Mouse (Mus musculus): ENCODE measurements around the gene Taf1c.

The Taf1c gene

DNA sequence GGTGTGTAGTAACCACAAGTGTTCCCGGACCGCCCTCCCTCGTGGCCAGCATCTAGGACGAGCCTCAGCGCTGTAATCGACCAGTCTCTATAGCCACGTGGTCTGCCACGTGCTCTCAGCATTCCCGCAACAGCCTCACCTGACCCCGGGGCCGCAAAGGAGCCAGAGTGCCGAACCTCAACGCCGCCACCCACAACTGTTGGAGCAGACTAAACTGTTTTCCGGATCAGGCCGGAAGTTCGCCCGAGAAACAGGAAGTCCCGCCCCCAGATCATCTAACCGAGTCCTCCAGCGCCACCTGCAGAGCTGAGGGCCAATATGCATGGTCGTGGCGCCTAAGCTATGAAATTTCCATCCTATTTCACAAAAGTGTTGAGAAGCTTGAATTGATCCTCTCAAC lies at the start of gene Taf1c:
TSS of gene Taf1c (minus strand) at position 227 of the 400 bp plus-strand sequence.
- DNase-seq = peak; percentile 93

GRCm38 (mm10) chr8:119651324-119651723 lies 46.3 kb upstream of the Taf1c start:
- DNase-seq = no peak

DNA sequence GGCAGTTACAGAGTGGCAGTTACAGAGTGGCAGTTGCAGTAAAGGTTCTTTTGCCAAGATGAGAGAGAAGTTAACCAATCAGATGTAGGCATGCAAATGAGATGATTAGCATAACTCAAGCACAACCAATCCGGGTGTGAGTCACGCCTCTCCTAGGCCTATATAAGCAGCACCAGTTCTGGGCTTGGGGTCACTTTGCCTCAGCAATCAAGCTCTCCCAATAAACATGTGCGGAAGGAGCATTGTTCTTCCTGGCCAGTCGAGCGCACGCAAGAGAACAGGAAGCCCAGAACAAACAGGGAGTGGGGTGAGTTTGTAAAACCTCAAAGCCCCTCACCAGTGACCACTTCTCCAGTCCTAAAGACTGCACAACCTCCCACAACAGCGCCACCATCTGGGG lies 41.8 kb upstream of the Taf1c start:
- DNase-seq = no peak

DNA sequence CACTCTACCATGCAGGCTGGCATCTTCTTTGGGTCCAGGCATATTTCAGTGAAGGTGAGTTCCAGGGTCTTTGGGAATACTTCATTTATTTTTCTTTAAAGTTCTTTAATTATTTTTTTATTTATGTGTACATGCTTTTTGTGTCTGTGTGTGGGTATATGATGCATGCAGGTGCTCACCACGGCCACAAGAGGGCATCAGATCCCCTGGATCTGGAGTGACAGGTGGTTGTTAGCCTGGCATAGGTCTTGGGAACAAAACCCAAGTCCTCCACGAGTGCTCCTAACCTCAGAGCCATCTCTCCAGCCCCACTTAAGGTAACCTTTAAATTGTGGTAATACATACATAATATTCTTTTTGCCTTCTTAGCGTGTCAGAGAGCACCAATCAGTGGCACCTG lies 41.2 kb upstream of the Taf1c start:
- DNase-seq = no peak

DNA sequence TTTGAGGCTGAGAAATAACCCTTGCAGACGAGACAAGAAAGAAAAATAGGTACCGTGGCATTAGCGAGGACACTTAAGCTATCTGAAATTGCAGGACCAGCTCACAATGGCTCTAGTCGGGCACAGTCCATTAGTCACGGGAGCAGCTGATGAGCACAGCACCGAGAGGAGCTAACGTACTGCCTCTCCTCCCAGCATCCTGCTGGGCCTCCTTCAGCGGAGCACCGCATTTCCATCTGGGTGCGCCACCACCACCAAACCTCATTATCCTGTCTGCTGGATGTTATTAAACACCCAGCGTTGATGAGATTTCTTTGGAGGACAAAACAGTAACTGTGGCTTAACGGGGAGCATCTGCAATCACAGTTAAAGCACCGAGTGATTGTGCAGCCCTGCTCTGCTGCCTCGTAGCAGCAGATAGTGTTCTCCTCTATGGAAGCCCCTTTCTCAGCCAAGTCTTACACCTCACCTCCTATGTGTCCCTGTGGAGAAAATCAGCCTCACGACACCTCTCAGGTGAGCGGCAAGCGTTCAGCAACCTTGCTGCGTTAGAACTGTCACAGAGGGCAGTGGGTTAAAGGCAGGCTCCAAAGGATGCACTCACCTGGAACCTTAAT lies 40.1 kb upstream of the Taf1c start:
- DNase-seq = no peak

DNA sequence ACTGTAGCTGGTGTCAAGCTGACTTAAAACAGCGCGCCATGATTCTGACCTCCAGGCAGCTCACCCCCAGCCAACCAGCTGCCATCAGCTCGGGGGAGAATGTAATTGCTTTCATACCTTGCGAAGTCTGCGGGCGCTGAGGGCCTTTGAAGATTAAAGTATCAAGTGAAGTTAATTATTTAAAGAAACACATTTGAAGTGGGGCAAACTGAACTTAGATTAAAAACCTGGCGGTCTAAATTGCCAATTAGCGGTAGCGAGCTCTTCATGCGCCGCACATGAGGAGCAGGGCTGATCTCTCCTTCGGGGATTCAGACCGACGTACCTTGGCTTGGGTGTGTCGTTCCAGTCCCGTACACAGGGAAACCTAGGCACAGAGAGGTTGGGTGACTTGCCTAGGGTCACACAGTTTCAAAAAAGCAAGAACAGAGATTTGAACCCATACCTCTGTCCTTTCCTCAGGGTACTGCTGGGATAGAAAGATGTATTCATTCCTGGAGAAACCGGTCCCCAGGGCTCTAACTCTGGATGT lies 39.5 kb upstream of the Taf1c start:
- no peak for DNase-seq

DNA sequence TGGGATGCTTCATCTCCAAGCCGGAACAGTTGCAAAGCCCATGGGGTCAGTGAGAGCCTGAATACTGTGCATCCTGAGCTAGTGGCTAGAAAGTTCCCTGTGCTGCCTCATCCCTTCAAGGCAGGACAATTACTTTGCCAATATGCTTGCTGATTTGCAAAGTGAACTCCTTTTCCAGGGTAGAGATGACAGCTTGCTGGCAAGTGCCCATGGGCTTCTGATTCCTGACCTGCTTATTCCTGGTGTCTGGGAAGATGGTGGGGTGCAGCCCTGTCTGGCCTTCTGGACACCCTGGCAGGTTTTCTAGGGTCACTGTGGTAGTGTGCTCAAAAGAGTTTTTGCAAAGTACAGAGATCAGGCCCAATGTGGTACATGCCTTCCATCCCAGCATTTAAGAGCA lies 37.9 kb upstream of the Taf1c start:
- DNase-seq = no peak

DNA sequence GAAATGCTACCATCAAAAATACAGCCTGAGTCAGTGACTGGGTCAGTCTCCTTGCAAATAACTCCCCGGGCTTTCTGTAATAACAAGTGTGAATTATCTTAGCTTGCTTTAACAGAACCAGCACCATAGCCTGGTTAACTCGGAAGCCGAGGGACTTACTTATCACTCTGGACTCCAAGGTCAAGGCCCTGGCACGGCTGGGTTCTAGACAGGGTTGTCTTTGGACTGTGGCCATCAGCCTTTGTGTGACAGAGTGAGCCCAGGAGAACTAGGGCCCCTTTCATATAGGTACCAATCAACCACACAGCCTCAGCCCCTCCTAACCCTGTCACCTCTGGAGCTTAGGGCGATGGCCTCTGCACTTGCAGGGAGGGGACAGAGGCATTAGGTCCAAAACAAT lies 36.0 kb upstream of the Taf1c start:
- DNase-seq = no peak

DNA sequence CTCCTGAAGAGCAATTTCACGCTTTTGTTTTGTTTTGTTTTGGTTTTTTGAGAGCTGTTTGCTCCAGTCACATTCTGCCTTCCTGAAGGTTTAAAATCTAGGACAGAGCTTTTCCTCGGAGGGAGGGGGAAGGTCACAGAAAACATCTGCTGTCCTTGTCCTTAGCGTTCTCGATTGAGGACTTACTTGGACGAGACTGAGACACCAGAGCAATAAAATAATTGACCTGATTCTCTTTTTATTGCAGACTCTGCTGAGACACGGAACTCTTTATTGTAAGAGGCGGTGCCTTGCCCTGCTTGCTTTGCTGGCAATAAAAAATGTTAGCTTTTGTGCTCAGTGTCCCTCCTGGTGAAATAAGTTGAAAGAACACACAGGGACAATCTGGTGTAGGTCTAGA lies 34.8 kb upstream of the Taf1c start:
- DNase-seq = no peak

- DNase-seq = no peak
These were observed 33.2 kb upstream of the Taf1c start for GRCm38 (mm10) chr8:119638261-119638660.

DNA sequence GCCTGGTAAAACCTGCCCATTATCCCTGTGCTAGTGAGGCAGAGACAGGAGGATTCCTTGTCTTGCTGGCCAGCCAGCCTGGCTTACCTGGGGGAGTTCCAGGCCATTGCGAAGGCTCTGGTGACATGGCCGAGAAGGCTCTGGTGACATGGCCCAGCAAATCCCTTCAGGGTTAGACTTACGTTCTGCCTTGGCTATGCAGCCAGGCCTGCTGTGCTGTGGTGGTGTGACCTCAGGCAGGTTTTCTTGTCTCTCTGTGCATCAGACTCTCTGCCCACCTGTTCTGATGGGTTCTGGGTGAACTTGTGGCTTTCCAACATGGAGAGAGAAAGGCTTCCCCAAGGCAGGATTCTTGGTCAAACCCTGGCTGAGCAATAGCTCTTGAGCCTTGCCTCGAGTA lies 32.4 kb upstream of the Taf1c start:
- DNase-seq = no peak

DNA sequence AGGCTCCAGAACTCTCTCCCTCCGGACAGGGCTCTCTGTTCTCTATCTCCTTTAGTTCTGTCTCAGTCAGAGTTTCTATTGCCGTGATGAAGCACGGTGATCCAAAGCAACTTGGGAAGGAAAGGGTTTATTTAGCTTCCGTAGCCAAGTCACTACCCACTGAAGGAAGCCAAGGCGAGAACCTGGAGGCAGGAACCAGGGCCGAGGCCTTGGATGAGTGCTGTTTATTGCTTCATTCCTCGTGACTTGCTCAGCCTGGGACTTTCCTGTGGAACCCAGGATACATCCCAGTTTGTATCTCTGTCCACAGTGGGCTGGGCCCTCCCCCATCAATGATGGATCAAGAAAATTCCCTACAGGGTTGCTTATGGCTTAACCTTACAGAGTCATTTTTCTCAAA lies 31.7 kb upstream of the Taf1c start:
- DNase-seq = no peak

GRCm38 (mm10) chr8:119635958-119636357 lies 30.9 kb upstream of the Taf1c start:
- DNase-seq = no peak

GRCm38 (mm10) chr8:119635378-119635777 lies 30.4 kb upstream of the Taf1c start, which contains the start of gene Kcng4:
TSS of gene Kcng4 (minus strand) at chr8:119635680.
- DNase-seq = no peak

GRCm38 (mm10) chr8:119634616-119635336 lies 29.8 kb upstream of the Taf1c start:
- DNase-seq = no peak

GRCm38 (mm10) chr8:119632909-119633308 lies 27.9 kb upstream of the Taf1c start:
- no peak for DNase-seq

DNA sequence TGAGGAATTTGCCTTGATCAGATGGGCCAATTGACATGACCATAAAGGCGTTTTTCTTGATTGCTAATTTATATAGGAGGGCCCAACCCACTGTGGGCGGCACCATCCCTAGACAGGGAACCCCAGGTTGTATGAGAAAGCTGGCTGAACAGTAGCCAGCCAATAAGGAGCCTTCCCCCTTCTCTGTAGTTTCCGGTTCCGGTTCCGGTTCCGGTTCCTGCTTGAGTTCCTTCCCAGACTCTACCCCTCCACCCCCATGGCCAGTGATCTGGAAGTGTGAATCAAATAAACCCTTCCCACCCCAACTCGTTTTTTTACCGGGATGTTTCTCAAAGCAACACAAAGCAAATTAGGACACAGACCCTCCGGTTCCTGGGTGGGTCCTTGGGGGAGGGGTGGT lies 27.2 kb upstream of the Taf1c start:
- DNase-seq = no peak

- DNase-seq = no peak
These were observed 25.8 kb upstream of the Taf1c start for GRCm38 (mm10) chr8:119630841-119631240.

GRCm38 (mm10) chr8:119627613-119628359 lies 22.8 kb upstream of the Taf1c start:
- no peak for DNase-seq

- DNase-seq = no peak
These were observed 22.2 kb upstream of the Taf1c start for GRCm38 (mm10) chr8:119627199-119627598.

DNA sequence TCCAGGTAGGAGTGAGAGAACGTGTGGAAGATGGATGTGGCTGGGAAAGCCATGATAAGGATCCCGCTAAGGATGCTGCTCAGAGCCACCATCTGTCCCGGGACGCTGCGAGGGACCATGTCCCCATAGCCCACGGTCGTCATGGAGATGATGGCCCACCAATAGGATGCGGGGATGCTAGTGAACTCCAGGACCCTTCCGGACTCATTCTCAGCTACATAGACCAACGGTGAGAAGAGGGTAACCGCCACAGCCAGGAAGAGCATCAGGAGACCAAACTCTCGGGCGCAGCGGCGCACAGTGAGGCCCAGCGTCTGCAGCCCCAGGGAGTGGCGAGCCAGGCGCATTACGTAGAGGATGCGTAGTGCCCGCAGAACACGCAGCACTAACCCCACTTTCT lies 20.8 kb upstream of the Taf1c start:
- DNase-seq = no peak

DNA sequence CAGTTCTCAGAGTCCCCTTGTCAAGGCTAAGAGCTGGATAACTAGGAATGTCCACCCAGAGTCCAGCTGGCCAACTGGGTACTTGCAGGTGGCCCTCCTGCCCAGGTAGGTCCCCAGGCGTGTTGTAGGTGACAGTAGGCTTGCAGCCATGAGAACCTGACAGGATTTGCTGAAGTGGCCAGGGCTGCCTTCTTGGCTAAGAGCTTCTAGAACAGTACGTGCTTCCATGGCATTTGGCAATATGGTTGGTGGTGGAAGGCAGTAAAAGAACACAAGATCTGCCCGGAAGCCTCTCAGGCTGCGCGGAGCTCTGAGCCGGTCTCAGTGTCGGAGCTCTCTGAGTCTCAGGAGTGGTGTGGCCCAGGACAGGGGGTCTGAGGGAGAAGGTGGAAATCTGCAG lies 19.9 kb upstream of the Taf1c start:
- no peak for DNase-seq

GRCm38 (mm10) chr8:119623744-119624143 lies 18.7 kb upstream of the Taf1c start:
- DNase-seq = no peak

DNA sequence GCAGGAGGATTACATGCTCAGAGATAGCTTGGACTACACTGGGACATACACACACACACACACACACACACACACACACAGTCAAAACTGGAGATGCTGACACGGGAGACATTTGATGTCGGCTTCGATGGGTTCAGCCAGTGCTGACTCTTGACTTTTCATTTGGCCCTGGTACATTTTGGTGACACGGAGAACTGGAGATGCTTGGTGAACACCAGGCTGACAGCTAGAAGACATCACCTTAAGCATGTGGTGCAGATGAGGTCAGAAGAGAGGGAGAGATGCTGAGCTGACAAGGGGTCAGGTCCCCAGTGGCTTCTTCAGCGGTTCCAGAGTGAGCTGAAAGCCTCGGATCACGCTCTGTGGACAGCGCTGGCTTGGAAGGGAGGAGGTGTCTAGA lies 18.0 kb upstream of the Taf1c start:
- DNase-seq = no peak
